Mouse (Mus musculus): Measurements from ENCODE around the gene Lypd6.

- TF ChIP-seq CTCF (IDR thresholded peaks at IDR 0.05; ENCODE audit: low read depth) (no peak), EP300 (IDR thresholded peaks at IDR 0.05; ENCODE audit: low read depth) (no peak)
These were observed 5.9 kb downstream of the Lypd6 start for GRCm38 (mm10) chr2:50072158-50072557.
